Mouse (Mus musculus) cortical plate, adult 2 months (tissue): ENCODE data around the gene Cd300lf.

Experiments
- CTCF ChIP-seq: fragments of 200-500 bp; IDR thresholded peaks from 2 replicates; pipeline ENCODE4 v1.5.1; 2011; ENCODE audit warnings: mild to moderate bottlenecking, control low read depth, low read length; ENCODE audit not compliant: insufficient read depth; ENCODE audit errors: extremely low read depth
- POLR2A ChIP-seq: fragments of 200-500 bp; IDR thresholded peaks from 2 replicates; pipeline ENCODE4 v1.6.1; 2011; ENCODE audit warnings: mild to moderate bottlenecking, low read length, control low read depth; ENCODE audit not compliant: insufficient read depth; ENCODE audit errors: extremely low read depth

GRCm38 (mm10) chr11:115106638-115107037, 27.2 kb downstream of the Cd300lf start:
- TF ChIP-seq CTCF (no peak), POLR2A (no peak)
